Mouse (Mus musculus) heart, adult 2 months (tissue): ENCODE measurements at regions not wholly inside any gene's neighbourhood (a gene's known extent, or its start where the extent isn't known, plus 50 kb on each side); places are given as distances from the start of the nearest gene placed in this dataset.

ENCODE experiments used
- CTCF ChIP-seq: fragments of 200-600 bp; IDR thresholded peaks from 2 replicates; pipeline ENCODE4 v1.8.1; 2022; ENCODE audit warnings: antibody characterized with exemption, mild to moderate bottlenecking, moderate library complexity
- EP300 ChIP-seq: fragments of 200-500 bp; IDR thresholded peaks from 2 replicates; pipeline ENCODE4 v1.6.1; 2011; ENCODE audit warnings: low read depth, low read length, control low read depth; ENCODE audit not compliant: insufficient read depth
- POLR2A ChIP-seq: fragments of 200-500 bp; IDR thresholded peaks from 2 replicates; pipeline ENCODE4 v1.6.1; 2011; ENCODE audit warnings: mild to moderate bottlenecking, low read depth, low read length, control low read depth; ENCODE audit not compliant: insufficient read depth

- TF ChIP-seq POLR2A (no peak), CTCF (no peak), EP300 (no peak)
These were observed 590.1 kb upstream of the Nrp1 start for GRCm38 (mm10) chr8:127768311-127768710.
